Mouse (Mus musculus) layer of hippocampus, adult 2 months (tissue): ENCODE measurements around the gene Dlgap3. TPM values are rescaled to one million over a fixed set of nuclear protein-coding genes. Genes with fewer than 3 reads are reported as not detected.
A peak's percentile ranks its signal among the peaks of the same experiment; 100 is the strongest.

Experiments used
- DNase-seq, 2 experiments: peaks; one replicate each; pipeline ENCODE4 v3.0.0; 2022; ENCODE audit warnings: low spot score in 2 of 2
- H3K27ac ChIP-seq: fragments of 200-600 bp; 2 replicates; pipeline ENCODE4 v1.8.1; 2022
- H3K4me3 ChIP-seq: fragments of 200-600 bp; 2 replicates; pipeline ENCODE4 v1.8.1; 2022; ENCODE audit warnings: mild to moderate bottlenecking
- CTCF ChIP-seq: fragments of 200-600 bp; conservative IDR thresholded peaks from 2 replicates; pipeline ENCODE4 v1.8.1; 2022; ENCODE audit warnings: antibody characterized with exemption, mild to moderate bottlenecking, moderate library complexity
- total RNA-seq, 2 experiments: library from RNA; stranded (reverse); gene quantifications; 2 replicates each; pipeline ENCODE4 v1.2.3; 2021

The Dlgap3 gene
- total RNA-seq, 2 experiments from 2014 or later, result 283 to 292 TPM

DNA sequence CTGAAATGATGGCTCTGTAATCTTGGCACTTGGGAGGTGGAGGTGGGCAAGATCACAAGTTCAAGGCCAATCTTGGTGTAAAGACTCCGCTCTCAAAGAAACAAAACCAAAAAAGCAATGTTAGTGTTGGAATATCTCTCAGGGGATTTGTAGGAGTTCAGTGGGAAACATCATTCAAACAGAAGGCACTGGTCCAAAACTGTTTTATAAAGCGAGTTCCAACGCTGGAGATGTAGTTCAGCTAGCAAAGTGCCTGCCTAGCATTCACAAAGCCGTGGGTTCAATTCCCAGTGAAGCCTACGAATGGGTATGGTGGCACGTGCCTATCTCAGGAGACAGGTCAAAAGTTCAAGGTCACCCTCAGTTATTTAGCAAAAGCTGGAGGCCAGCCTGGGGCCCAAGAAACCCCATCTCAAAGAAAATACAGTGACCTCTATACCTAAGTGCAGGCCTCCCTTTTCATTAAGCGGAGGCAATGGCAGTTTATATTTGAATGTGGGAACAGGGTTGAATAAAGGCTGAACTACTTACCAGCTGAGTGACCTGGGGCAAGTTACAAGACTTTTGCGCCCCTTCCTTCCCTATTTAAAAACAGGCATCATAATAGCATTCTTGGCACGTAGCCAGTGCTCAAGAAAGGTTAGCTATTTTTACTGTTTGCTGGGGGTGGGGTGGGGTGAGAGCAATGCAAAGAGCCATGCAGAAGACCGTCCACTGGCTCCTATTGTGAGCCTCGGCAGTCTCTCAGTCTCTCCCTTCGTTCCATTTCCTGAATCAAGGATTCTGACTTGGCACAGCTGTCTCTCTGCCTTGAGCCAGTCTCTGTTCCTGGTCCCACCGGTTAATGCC is 32.0 kb downstream of the Dlgap3 start:
- no peak for TF ChIP-seq CTCF
- no peak overlapping the region for H3K4me3 ChIP-seq
- no peak for DNase-seq
- H3K27ac ChIP-seq, result peak overlapping the region; percentile 64

DNA sequence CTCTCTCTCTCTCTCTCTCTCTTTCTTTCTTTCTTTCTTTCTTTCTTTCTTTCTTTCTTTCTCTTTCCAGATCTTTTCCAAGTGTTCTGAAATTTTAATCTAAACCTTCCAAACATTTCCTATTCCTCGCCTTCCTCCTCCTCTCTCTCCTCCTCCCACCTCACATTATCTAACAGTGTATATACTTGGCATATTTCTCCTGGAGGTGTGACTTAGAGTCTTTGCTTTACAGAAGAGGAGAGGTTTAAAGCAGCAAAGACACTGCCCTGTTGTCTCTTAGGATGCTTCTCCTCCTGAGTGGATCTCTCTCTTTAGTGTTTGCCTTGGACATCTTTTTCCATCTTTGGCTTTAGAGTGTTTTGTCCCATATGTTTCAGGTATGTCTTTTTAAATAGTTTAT is 34.1 kb downstream of the Dlgap3 start:
- no peak overlapping the region for H3K4me3 ChIP-seq
- TF ChIP-seq CTCF, result no peak
- no peak for DNase-seq
- no peak overlapping the region for H3K27ac ChIP-seq

DNA sequence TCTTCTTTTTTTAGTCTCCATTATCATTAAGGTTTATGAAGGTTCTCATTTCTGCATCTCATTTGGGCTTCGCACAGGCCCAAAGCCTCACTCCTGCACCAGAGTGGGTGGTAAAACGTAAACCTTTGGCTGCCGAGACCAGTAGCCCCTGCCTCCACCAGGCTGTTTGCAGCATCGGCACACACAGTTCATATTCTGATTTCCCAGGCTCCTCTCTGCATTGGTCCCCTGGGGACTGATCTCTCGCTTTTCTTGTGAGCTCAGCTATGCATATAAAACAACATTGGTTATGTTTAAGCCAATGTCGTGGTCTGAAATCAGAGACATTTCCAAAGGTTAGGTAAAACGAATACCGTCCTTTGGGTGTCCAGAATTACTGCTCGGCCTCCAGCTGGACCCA is 42.3 kb downstream of the Dlgap3 start:
- H3K4me3 ChIP-seq, result no peak overlapping the region
- no peak for TF ChIP-seq CTCF
- peak overlapping the region; percentile 46; the same call in 1 of the 2 replicates for H3K27ac ChIP-seq
- no peak for DNase-seq

DNA sequence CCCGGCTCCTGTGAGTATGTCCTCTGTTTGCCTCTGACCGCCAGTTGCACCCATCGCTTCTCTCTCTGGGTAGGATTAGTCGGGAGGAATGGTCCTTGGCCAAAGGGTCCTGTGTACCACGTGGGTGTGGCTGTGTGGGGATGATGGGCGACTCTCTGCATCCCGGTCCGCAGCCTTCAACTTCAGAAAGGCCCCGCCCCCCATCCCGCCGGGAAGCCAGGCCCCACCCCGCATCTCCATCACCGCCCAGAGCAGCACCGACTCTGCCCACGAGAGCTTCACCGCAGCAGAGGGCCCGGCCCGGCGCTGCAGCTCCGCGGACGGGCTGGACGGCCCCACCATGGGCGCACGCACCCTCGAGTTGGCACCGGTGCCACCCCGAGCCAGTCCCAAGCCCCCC is 45.5 kb downstream of the Dlgap3 start:
- no peak overlapping the region; the same call in 1 of the 2 replicates for H3K27ac ChIP-seq
- DNase-seq, result no peak
- no peak overlapping the region for H3K4me3 ChIP-seq
- no peak for TF ChIP-seq CTCF

DNA sequence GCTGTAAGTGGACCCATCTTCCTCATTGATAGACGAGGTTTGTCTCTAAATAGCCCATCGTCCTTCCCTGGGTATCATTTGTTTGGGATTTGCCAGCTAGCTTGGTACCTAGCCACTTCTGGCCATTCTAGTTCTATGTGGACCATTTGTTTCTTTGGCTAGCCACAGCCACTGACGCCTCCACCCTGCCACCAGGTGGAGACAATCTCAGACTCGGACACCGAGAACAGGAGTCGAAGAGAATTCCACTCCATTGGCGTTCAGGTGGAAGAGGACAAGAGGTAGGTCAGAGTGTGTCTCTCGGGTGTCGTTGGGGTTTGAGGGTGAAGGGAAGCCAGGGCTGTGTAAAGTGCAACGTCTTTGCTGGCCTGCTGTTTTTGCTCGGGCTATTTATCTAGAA is 46.1 kb downstream of the Dlgap3 start:
- no peak overlapping the region; the same call in 1 of the 2 replicates for H3K27ac ChIP-seq
- TF ChIP-seq CTCF, result peak; percentile 64
- no peak overlapping the region for H3K4me3 ChIP-seq

DNA sequence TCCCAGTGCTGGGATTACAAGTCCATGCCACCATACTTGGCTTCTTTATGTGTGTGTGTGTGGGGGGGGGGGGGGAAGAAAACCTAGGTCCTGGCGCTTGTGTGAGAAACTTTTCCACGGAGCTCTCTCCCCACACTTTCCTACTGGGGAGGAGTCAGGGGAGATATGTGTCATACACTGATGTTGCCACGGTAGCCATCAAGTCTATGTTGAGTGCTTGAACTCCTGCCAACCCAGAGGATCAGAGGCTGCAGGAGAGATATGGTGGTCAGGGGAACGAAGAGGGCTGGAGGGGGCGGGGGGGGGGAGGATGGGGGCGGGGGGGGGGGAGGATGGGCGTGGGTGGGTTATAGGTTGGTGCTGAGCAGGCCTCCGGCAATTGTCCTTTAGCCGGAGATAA is 46.8 kb downstream of the Dlgap3 start:
- DNase-seq, result no peak
- H3K27ac ChIP-seq, result no peak overlapping the region
- TF ChIP-seq CTCF, result no peak
- no peak overlapping the region for H3K4me3 ChIP-seq

More for the DNA sequence above, 46.1 kb downstream of the Dlgap3 start:
- DNase-seq, result no peak

DNA sequence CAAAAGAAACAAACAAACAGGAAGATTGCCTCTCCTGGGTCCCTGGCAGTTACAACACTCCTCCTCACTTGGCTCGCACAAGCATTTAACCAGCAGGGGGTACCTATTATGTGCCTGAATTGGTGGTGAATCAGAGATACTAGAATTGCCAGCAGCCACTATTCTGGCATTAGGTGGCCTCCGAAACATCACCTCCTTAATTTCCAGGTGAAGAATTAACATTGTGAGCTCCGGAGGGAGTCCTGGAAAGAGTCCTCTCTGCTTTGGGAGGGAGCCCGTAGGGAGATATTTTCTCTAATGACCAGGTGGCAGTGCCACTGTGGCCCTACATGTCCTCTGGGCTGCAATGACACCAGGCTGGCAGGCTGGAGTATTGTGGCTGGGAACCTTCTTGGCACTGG is 47.2 kb downstream of the Dlgap3 start:
- H3K4me3 ChIP-seq, result no peak overlapping the region
- DNase-seq, result no peak
- peak; percentile 39 for TF ChIP-seq CTCF
- peak overlapping the region; percentile 21; the same call in 1 of the 2 replicates for H3K27ac ChIP-seq

DNA sequence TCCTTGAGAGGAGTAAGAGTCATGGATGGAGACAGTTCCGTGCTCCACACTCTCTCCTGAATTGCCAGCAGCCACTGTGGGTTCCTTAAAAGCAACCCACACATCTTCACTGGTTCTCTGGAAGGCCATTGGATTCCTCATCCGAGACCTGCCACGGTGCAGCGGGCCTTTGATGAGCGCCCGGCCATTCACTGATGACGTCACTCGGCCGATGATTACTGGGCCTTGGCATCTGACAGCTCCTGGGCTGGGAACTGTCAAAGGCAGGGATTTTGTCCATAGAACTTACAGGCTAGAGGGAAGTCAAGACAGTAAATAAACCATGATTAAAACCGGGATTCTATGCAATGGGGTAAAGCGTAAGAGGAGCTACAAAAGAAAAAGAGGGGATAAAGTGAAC is 48.0 kb downstream of the Dlgap3 start:
- Histone ChIP-seq H3K4me3 (no peak overlapping the region), H3K27ac (no peak overlapping the region)
- DNase-seq, result no peak
- no peak for TF ChIP-seq CTCF

DNA sequence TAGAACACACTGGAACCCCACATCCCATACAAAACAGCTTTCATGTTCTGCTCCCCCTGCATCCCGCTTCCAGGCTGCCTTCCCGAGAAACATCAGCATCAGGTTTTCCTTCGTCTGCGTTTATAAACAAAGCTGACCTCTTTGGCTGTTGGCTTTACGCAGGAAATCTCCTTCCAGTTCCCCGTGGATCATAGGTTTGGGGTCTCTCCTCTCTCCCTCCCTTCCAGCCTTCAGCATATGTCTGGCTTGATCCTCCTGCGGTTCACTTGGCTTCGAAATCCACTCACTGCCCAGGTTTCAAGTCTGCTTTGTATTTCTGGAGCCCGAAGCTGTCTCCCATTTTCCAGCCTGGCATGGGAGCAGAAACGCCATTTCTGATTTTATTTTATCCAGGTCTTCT is 54.3 kb downstream of the Dlgap3 start:
- no peak for TF ChIP-seq CTCF
- DNase-seq, result no peak
- Histone ChIP-seq H3K27ac (peak overlapping the region; percentile 23; the same call in 1 of the 2 replicates), H3K4me3 (no peak overlapping the region)

DNA sequence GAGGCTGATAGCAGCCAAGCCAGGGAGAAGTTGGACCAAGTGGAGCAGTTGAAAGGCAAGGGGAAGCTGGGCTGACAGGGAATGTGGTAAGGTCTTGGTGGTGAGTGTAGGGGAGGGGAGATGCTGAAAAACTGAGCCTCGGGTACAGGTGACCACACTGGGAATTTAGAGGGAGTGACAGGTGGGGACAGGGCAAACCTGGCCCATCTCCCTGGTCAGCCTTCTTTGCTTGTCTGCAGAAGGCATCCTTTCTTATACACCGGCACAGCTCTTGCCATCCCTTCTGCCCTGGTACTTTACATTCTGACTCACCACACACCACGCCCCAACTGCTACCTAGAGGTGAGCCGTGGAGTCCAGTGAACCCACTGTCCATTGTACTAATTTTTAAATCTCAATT is 54.8 kb downstream of the Dlgap3 start:
- no peak overlapping the region for H3K27ac ChIP-seq

DNA sequence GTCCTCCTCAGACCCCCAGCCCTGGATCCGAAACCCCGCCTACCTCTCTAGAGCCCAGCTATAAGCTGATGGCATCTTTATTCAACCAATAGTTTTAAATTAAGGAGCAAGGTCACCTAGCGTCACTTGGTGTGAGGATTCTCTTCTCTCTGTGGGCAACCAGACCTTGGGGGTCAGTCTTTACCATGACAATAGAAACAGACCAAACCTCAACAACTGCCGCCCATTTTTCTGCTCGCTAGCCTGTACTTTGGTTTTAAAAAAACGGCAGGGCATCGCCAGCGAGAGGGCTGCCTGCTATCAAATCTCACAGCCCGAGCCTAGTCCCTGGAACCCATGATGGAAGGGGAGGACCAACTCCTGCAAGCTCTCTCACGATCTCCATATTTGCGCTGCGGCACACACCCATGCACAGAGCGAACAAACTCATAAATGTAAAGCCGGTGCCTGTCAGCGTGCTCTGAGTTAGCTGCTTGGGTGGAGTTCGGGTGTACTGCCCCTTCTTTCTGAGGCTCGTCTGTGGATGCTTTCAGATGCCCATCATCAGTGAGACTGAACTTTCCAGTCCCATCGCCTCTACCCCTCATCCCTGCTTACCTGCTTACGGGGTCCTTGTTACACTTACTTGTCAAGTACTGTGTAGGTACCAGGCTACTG is 55.6 kb downstream of the Dlgap3 start:
- DNase-seq, result no peak
- H3K4me3 ChIP-seq, result no peak overlapping the region
- peak overlapping the region; percentile 23; the same call in 1 of the 2 replicates for H3K27ac ChIP-seq
- no peak for TF ChIP-seq CTCF

More for the DNA sequence above, 54.8 kb downstream of the Dlgap3 start:
- no peak for TF ChIP-seq CTCF
- no peak overlapping the region for H3K4me3 ChIP-seq
- no peak for DNase-seq

DNA sequence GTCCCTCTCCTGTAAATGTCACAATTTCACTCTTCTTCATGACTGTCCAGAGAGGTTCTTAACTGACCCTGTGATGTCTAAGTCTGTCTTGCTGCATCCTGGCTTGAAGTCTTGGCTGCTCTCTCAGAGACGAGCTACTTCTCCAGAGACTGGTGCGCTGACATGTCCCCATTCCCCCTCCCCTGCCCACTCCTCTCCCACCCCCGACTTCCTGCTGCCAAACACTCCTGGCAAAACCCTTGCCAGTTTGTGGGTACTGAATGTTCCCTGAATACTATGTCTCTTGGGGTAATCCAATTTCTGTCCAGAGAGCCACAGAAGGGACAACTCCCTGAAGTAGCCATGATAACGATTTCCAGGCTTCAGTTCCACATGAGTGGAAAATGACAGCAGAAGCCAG is 57.1 kb downstream of the Dlgap3 start:
- Histone ChIP-seq H3K4me3 (no peak overlapping the region), H3K27ac (peak overlapping the region; percentile 49)
- no peak for DNase-seq
- TF ChIP-seq CTCF, result no peak

DNA sequence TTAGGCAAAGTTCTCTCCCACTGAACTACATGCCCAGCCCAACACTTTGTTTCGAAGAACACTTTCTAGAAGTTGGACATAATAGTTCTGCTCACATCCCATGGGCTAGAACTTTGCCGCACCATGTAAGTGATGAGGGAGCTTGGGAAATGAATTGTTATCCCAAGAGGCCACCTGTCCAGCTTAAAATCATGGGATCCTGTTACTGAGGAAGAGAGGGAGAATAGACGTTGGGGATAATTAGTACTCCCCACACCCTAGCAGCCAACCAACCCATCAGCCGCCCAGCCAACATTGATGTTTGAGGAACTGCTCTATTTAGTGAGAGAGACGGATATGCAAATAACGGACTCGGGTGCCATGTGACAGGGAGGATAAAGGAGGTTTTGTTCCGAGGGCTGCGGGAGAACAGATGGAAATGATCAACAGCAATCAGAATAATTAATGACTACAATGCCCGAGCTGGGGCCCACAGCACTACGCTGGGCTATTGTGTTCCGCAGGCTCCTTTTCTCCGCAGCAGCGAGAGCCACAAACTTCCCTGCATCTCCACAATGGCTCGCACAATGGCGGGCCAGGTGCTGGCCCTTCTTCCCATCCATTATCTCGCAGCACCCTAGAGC is 58.2 kb downstream of the Dlgap3 start:
- Histone ChIP-seq H3K27ac (peak overlapping the region; percentile 49; the same call in 1 of the 2 replicates), H3K4me3 (no peak overlapping the region; the same call in 1 of the 2 replicates)
- no peak for TF ChIP-seq CTCF
- peak in 1 of 2 experiments; percentile 57 for DNase-seq

DNA sequence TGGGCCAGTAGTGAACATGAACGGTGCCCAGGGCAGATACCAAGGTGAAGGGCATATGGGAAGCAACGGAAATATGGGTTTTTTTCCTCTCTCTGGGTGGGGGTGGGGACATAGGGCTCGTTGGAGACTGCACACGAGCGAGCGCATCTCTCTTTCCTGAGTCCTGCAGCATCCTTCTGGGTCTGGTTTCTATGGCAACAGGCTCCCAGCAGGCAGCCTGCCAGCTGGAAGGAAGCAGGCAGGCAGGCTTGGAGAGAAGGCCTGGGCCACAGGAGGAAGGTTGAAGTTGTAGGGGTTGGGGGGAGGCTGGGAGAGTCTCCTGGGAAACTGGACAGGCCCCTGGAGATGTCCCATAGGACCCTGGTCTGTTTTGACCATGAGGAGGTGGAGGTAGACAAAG is 63.0 kb downstream of the Dlgap3 start:
- peak; percentile 73 to 85 for DNase-seq
- Histone ChIP-seq H3K27ac (peak overlapping the region; percentile 84), H3K4me3 (no peak overlapping the region)
- no peak for TF ChIP-seq CTCF
